Mouse (Mus musculus): ENCODE results near the gene Pld4. TPM values are rescaled to one million over a fixed set of nuclear protein-coding genes. Genes with fewer than 3 reads are reported as not detected.

The Pld4 gene
- polyA plus RNA-seq, 1 experiment from 2014 or later: 7.9 TPM

DNA sequence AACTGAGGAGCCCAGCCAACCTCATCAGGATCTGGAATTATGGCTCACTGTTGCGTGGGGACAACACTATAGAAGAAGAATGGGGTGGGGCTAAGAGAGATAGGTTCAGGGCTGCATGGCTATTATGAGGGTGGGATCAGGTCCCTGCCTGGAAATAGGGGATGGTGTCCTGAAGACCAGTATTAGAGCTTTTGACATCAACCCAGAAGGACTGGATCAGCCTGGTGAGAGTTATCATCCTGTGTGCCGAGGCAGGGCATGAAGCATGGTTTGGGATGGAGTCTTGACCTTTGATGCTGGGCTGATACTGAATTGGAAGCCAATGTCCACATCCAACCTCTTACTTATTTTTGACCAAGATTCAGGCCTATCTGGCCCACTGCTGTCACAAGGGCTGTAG lies 9.3 kb downstream of the Pld4 start:
- no peak overlapping the region for H3K4me2 ChIP-seq
- 75% methylated on average over 2 of the region's 2 CpGs for WGBS (ENCODE audit: insufficient replicate concordance)
- no peaks in the 10 kb centered on the region for H3K4me1 ChIP-seq
- H3K27ac ChIP-seq: no peak overlapping the region
- no peak overlapping the region for H3K4me3 ChIP-seq
- H3K27me3 ChIP-seq (replicated peaks): peaks cover 7% of the 10 kb centered on the region; the same call in 1 of the 2 replicates
- no peaks in the 10 kb centered on the region for H3K9me3 ChIP-seq (replicated peaks)
- no peak overlapping the region for H3K9ac ChIP-seq
- H3K36me3 ChIP-seq: no peaks in the 10 kb centered on the region
- ATAC-seq: no peak

DNA sequence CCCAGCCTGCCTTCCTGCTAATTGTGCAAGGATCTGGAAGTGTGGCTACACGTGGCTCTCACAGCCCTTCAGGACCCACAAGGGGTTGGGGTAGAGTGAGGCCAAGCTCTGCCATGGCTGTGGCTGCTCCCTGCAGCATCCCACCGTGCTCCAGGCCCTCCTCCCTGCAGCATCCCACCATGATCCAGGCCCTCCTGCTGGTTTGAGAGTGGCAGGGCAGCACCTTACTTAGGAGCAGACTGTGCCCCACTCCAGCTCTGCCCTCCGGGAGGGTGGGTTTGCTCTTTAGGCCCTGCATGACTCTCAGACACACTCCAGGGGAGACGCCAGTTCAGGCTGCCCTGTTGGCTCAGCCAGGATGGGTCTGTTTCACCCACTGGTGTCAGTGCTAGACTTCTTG lies 9.9 kb downstream of the Pld4 start:
- H3K27me3 ChIP-seq (replicated peaks): peaks cover 7% of the 10 kb centered on the region; the same call in 1 of the 2 replicates
- H3K4me3 ChIP-seq: no peak overlapping the region
- H3K27ac ChIP-seq: no peak overlapping the region
- no peaks in the 10 kb centered on the region for H3K36me3 ChIP-seq
- no peak overlapping the region for H3K4me2 ChIP-seq
- no peaks in the 10 kb centered on the region for H3K4me1 ChIP-seq
- 0 out of 2 replicates have a peak, but pooled peaks cover under 1% of the 10 kb centered on the region for H3K9me3 ChIP-seq (replicated peaks)
- ATAC-seq: no peak
- no peak overlapping the region for H3K9ac ChIP-seq
- 56% methylated on average over 4 of the region's 4 CpGs for WGBS (ENCODE audit: insufficient replicate concordance)

DNA sequence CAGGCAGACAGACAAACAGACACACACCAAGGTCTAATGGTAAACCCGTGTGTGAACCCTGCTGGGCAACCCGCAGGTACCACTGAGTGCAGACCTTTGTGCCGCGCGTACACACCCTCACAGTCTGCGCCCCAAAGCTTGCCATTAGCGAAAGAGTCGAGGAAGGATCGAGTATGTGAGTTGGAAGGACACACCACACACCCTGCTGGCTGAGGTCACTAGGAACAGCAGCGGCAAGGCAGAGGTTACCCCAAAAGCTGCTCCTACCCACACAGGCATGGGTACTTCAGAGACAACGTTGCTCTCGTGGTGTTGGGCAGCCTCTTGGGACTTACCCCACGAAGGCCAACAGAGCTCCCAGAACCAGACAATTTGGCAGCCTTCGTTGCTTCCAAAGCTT lies 11.9 kb downstream of the Pld4 start:
- no peak overlapping the region for H3K4me3 ChIP-seq
- ATAC-seq: no peak
- no peak overlapping the region for H3K9ac ChIP-seq
- H3K27ac ChIP-seq: no peak overlapping the region
- H3K4me1 ChIP-seq: no peaks in the 10 kb centered on the region
- 76% methylated on average over 14 of the region's 14 CpGs for WGBS (ENCODE audit: insufficient replicate concordance)
- H3K4me2 ChIP-seq: no peak overlapping the region
- no peaks in the 10 kb centered on the region for H3K36me3 ChIP-seq
- H3K9me3 ChIP-seq (replicated peaks): 0 out of 2 replicates have a peak, but pooled peaks cover 2% of the 10 kb centered on the region
- H3K27me3 ChIP-seq (replicated peaks): peaks cover 7% of the 10 kb centered on the region; the same call in 1 of the 2 replicates

DNA sequence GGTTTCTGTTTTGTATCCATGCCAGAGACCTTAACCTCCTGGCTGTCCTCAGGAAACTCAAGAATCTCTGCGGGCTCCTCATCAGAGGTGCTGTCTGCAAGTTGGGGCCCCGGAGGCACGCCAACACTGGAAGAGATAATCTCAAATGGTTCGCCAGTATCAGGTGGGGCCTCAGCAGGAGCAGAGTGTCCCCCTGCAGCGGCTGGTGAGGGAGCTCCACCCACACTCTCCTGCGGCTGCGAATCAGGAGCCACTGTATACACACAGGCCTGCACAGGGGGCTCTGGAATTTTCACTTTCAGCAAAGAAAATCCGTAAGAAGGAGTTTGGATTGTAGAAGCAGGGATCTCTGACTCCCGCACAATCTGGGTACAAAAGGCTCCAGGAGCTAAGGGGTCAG lies 12.9 kb downstream of the Pld4 start:
- Histone ChIP-seq H3K27ac (no peak overlapping the region), H3K4me1 (no peaks in the 10 kb centered on the region), H3K9ac (no peak overlapping the region), H3K4me3 (no peak overlapping the region), H3K4me2 (no peak overlapping the region), H3K36me3 (no peaks in the 10 kb centered on the region), H3K27me3 (replicated peaks) (peaks cover 3% of the 10 kb centered on the region; the same call in 1 of the 2 replicates), H3K9me3 (replicated peaks) (0 out of 2 replicates have a peak, but pooled peaks cover 2% of the 10 kb centered on the region)
- ATAC-seq: no peak
- WGBS (ENCODE audit: insufficient replicate concordance): 30% methylated on average over 9 of the region's 9 CpGs

DNA sequence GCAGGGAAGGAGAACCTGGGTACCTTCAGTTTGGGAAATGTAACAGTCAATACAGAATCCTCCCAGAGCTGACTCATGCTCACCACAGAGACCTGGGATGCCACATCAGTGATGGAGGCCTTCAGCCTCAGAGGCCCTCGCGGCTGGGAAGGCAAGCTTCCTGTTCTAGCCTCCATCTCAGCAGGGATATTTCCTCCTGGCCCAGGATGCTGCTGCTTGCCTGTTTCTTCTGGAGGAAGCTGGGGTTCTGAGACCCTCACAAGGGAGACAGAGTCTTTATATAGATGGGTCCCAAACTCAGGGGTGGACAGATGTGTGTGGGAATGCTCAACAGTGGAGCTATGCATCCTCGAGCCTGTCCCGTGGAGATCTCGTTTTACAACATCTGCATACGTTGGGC lies 13.6 kb downstream of the Pld4 start:
- no peaks in the 10 kb centered on the region for H3K36me3 ChIP-seq
- 43% methylated on average over 6 of the region's 6 CpGs for WGBS (ENCODE audit: insufficient replicate concordance)

DNA sequence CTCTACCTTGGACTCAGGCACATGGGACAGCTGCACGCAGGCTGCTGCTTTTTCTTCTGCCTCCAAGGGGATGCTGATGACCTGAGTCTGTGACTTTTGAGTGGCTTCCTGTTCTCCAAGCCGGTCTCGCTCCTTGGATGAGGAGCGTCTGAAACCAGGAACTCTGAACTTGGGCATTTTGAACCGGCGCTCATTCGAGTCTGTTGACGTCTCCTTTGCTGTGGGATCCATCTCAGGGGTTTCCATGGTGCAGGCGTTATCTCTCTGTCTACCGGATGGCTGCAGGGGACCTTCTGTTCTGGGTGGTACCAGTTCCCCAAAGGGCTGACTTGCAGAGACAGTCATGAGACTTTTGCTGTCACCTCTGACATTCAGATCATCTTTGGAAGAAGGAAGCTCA lies 14.0 kb downstream of the Pld4 start:
- 0 out of 2 replicates have a peak, but pooled peaks cover 2% of the 10 kb centered on the region for H3K9me3 ChIP-seq (replicated peaks)
- no peak overlapping the region for H3K9ac ChIP-seq
- H3K27ac ChIP-seq: no peak overlapping the region
- no peaks in the 10 kb centered on the region for H3K36me3 ChIP-seq
- H3K27me3 ChIP-seq (replicated peaks): peaks cover 3% of the 10 kb centered on the region; the same call in 1 of the 2 replicates
- H3K4me1 ChIP-seq: no peaks in the 10 kb centered on the region
- no peak overlapping the region for H3K4me3 ChIP-seq
- 71% methylated on average over 10 of the region's 10 CpGs for WGBS (ENCODE audit: insufficient replicate concordance)
- no peak for ATAC-seq
- H3K4me2 ChIP-seq: no peak overlapping the region

More for the DNA sequence above, 13.6 kb downstream of the Pld4 start:
- no peak overlapping the region for H3K9ac ChIP-seq
- no peak for ATAC-seq
- no peak overlapping the region for H3K4me2 ChIP-seq
- peaks cover 3% of the 10 kb centered on the region; the same call in 1 of the 2 replicates for H3K27me3 ChIP-seq (replicated peaks)
- 0 out of 2 replicates have a peak, but pooled peaks cover 2% of the 10 kb centered on the region for H3K9me3 ChIP-seq (replicated peaks)
- no peak overlapping the region for H3K4me3 ChIP-seq
- no peak overlapping the region for H3K27ac ChIP-seq
- H3K4me1 ChIP-seq: no peaks in the 10 kb centered on the region

DNA sequence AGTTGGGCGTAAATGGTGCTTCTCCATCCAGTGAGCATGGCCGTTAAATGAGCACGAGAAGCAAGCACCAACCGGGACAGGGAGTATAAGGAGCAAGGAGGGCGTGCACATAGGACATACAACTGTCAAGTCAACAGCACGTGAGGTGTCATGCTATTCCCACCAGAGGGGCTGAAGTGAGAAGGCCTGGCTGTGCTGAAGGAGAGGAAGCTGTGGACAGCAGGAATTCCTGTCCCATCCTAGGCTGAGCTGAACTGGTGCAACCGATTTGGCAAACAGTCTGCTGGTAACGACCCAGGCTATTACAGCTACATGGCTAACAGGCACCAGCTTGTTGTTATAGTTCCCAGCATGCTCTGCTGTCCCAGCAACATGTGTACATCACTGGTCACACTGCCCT lies 30.6 kb downstream of the Pld4 start:
- no peak for ATAC-seq
- Histone ChIP-seq H3K27ac (no peak overlapping the region), H3K4me2 (no peak overlapping the region), H3K4me1 (0 out of 2 replicates have a peak, but pooled peaks cover 15% of the 10 kb centered on the region), H3K9me3 (replicated peaks) (no peaks in the 10 kb centered on the region), H3K4me3 (no peak overlapping the region), H3K36me3 (no peaks in the 10 kb centered on the region), H3K27me3 (replicated peaks) (peaks cover 12% of the 10 kb centered on the region), H3K9ac (no peak overlapping the region)
- 56% methylated on average over 8 of the region's 8 CpGs for WGBS (ENCODE audit: insufficient replicate concordance)

DNA sequence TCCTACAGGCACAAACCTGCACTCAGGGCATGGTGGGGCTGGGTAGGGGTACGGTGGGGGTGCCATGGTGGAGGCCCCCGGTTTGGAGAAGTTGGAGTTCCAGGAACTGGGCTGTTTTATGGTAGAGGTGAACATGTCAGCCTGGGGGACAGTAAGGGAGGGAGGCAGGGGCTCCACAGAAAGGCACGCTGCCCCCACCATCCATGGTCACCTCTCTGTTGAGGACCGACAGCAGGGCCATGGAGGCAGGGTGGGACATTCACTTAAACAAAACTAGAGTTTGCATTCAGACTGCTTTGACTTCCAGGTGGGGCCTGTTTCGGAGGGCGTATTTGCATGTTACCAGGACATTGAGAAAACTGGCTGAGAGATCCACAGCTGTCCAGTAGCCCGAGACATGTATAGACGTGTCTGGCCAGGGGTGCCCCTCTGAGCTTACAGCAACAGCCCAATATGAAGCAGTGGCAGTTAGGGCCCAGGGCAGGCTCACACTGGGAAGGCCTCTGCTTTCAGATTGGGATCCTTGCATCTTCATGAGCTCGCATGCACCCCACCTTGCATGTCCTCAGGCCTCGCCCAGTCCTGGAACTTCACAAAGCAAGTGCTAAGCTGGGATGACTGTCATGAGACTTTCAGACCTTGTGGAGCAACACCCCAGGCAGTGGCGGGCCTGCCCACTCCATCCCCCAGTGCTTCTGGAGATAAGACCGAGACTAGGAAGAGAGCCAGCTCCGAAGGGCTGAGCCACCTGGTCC lies 33.3 kb downstream of the Pld4 start:
- peaks cover 40% of the 10 kb centered on the region for H3K27me3 ChIP-seq (replicated peaks)
- no peak overlapping the region for H3K4me2 ChIP-seq
- H3K4me1 ChIP-seq: peaks cover 15% of the 10 kb centered on the region; the same call in 1 of the 2 replicates
- no peaks in the 10 kb centered on the region for H3K36me3 ChIP-seq
- 55% methylated on average over 13 of the region's 13 CpGs for WGBS (ENCODE audit: insufficient replicate concordance)
- H3K9me3 ChIP-seq (replicated peaks): no peaks in the 10 kb centered on the region
- ATAC-seq: 0 out of 2 replicates have a peak, but pooled peaks have one; percentile 21
- no peak overlapping the region for H3K9ac ChIP-seq
- H3K4me3 ChIP-seq: no peak overlapping the region
- no peak overlapping the region for H3K27ac ChIP-seq

DNA sequence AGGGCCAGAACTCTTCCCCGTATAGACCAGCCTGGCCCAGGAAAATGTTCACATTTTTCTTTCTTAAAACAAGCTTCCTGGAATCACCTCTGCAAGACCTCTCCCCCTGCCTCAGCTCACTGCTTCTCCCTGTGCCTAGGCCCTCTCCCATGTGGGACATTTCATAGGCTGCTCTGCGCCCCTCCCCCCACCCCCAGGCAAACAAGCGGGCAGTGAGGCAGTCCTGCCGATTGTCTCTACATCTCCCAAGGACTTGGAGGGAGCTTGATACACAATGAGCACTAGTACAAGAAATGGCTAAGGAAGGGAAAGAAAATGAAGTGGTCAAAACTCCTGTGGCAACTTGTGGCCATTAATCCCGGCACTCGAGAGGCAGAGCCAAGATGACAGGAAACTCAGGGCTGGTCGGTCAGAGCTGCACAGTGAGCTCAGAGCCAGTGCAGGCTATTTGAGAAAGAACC lies 33.9 kb downstream of the Pld4 start:
- no peak for ATAC-seq
- H3K9ac ChIP-seq: no peak overlapping the region
- H3K36me3 ChIP-seq: no peaks in the 10 kb centered on the region
- H3K27ac ChIP-seq: no peak overlapping the region
- 34% methylated on average over 7 of the region's 7 CpGs for WGBS (ENCODE audit: insufficient replicate concordance)
- H3K4me2 ChIP-seq: no peak overlapping the region
- no peaks in the 10 kb centered on the region for H3K9me3 ChIP-seq (replicated peaks)
- peaks cover 46% of the 10 kb centered on the region for H3K27me3 ChIP-seq (replicated peaks)
- peaks cover 15% of the 10 kb centered on the region; the same call in 1 of the 2 replicates for H3K4me1 ChIP-seq
- no peak overlapping the region for H3K4me3 ChIP-seq

DNA sequence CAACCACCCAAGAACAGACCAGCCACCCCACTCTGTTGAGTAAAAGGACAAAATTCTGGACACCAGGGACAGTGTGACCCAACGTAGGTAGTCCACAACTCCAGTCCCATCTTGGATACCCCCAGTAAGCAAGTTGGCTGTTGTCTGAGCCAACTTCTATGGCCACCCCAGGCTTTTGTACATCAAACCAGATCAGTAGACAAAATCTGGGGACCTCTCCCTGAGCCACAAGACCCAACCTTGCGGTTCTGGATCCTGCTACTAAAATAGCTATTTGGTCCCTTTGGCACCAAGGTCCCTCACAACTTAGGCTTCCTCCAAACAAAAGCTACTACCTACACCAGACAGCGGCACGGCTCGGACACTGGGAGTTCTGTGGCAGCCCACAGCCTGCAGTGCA lies 34.5 kb downstream of the Pld4 start:
- no peak for ATAC-seq
- Histone ChIP-seq H3K27me3 (replicated peaks) (peaks cover 51% of the 10 kb centered on the region), H3K9ac (no peak overlapping the region), H3K4me2 (no peak overlapping the region), H3K4me1 (peaks cover 15% of the 10 kb centered on the region; the same call in 1 of the 2 replicates), H3K27ac (no peak overlapping the region), H3K4me3 (no peak overlapping the region), H3K36me3 (no peaks in the 10 kb centered on the region), H3K9me3 (replicated peaks) (no peaks in the 10 kb centered on the region)
- 65% methylated on average over 5 of the region's 5 CpGs for WGBS (ENCODE audit: insufficient replicate concordance)

DNA sequence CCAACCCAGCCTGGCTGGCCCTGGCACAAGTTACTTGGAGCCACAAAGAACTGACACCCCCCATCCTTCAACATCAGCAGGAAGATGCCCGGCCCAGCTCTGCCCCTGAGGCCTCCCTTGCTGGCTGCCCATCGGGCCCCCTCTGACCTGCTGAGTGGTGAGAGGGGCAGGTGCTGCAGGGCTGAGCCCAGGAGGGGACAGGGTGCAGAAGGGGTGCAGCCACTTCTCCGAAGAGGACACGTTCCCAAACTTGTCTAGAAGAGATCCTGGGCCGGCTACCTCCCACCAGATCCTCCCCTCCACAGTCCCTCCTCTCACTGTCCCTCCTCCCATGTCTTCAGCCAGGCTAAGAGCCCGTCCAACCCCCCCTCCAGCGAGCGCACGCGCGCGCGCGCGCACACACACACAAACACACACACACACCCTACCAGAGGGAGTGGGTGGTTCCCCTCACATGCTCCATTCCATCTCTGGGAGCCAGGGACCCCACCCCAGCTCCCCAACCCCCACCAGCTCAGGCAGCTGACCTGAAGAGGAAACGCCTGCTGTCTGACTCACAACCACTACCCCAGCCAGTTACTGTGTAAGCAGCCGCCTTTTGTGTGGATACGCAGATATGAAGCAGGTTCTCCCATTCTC lies 35.1 kb downstream of the Pld4 start:
- ATAC-seq: no peak
- Histone ChIP-seq H3K4me1 (peaks cover 15% of the 10 kb centered on the region; the same call in 1 of the 2 replicates), H3K4me3 (no peak overlapping the region), H3K4me2 (0 out of 2 replicates have a peak overlapping the region, but pooled peaks have one; percentile 3), H3K9me3 (replicated peaks) (no peaks in the 10 kb centered on the region), H3K27ac (no peak overlapping the region), H3K27me3 (replicated peaks) (peaks cover 57% of the 10 kb centered on the region), H3K9ac (no peak overlapping the region), H3K36me3 (no peaks in the 10 kb centered on the region)
- 43% methylated on average over 18 of the region's 18 CpGs for WGBS (ENCODE audit: insufficient replicate concordance)

Measured in liver, embryonic 12.5 days (tissue).